Mouse (Mus musculus) granulocyte monocyte progenitor cell, adult 5-6 weeks (primary cell): ENCODE measurements at regions not wholly inside any gene's neighbourhood (a gene's known extent, or its start where the extent isn't known, plus 50 kb on each side); places are given as distances from the start of the nearest gene placed in this dataset.
A peak's percentile ranks its signal among the peaks of the same experiment; 100 is the strongest.

Experiments
- ATAC-seq: replicated peaks from 2 replicates; pipeline ENCODE4 v1.8.0; 2016; ENCODE audit warnings: mild to moderate bottlenecking, moderate TSS enrichment, inconsistent platforms; ENCODE audit not compliant: poor library complexity, severe bottlenecking

DNA sequence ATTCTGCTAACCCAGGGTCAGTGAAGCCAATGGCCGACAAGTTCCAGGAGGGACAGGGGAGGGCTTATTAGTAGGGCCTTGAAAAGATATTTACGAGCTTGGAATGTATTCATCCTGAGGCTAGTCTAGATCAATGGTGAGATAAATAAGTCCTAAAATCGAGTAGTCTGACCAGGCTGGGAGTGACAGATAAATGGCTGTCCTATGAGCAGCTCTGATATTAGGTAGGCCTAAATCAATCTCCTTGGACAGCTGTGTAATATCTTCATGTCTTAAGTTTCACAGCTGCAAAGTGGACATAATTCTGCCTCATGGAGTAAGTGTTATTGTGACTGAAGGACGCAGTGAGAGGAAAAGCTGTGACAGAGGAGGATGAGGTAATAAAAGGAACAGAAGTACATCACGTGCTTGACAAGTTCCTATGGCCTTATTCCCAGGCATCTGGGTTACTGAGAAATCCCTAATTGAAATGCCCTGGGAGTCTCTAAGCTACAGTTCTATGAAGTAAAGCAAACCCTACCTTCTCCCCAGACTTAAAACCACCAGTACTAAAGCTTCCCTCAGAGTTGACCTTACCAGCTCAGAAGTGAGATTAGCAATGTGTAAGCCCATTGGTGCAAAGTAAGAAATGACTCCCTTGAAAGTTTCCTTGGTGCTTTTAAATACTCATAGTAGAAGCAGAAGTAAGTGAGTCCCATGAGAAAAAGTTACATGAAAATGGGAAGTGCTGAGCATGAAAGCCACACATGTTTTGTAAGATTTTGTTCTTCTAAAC lies 123.3 kb upstream of the Itga4 start:
- ATAC-seq = peak; percentile 90

DNA sequence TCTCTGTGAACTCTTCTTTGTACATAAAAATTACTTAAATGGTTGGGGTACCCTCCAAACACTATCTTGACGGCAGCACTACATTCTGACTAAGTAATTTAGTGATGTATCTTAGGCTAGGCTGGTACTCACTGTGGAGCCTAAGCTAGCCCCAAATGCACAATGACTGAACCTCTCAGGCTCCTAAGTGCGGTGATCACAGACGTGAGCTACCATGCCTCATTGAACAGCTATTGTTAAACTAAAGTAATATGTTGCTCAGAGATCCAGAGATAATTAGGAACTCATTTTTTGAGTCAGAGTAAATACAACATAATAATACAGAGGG lies 122.7 kb upstream of the Itga4 start:
- ATAC-seq = no peak

DNA sequence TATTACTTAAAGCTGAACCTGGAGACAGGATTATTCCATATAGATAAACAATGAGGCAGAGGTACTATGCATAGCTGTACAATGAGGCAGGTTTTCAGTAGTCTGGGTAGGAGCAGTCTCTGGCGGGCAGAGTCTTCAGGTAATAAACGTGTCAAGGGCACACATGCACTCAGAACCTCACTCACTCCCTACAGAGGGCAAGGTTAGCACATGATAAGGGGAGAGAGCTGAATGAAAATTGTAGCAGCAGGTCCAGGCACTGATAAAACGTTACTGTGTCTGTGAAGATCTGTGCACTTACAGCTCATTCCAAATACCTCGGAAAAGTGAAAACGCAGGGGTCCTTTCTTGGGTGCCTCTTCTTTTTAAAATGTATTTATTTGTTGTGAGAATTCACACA lies 120.9 kb upstream of the Itga4 start:
- no peak for ATAC-seq

DNA sequence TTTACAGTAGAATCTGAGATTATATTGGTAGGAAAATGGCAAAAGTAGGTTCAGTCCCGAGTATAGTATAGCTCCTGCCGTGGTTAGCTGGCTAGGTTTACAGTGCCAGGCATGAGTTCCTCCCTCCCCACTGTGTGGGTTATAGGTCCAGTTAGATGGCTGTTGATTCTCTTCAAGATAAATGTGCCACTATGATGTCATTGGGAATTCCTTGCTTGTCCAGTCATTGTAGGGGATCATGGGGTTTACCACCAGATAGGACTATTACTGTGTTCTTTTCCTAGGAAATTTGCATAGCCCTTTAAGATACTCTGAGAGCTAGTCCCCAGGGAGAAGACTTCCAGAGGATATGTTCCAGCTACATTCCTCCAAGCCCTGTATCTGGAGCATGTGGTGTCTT lies 119.2 kb upstream of the Itga4 start:
- ATAC-seq = no peak

DNA sequence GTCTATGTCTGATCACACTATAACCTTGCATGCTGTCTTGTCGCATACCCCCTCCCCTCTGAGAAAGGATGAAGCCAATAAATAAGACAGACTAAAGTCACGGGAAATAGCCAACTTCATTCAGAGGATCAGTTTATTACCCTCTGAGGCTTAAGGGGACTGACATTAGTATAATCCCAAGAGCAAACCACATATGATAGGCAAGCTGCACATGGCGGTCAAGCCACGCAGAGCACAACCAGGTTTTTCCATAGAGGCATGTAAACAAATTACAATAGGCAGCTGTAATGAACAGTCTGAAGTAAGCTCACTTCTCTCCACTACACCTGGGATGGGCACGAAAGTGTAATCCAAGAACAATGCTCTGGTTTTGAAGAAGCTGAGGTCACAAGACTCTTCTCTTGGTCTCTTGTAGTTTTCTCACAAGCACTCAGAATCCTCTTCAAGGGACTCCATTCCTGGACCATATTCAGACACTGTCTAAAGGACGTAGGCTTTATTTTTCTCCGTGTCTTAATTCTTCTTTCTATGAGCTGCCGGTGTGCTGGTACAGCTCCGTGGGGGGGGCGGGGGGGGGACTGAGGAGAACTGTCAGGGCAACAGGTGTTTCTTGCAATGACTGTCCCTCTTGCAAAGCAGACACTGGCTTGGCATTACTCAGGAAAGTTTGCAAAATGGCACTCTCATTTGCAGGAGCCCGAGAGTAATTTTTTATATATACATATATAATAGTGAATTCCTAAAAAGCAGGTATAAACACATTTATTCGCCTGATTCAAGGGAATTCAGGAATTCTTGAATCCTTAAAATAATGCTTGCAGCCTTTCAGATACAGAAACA lies 118.4 kb upstream of the Itga4 start:
- no peak for ATAC-seq

DNA sequence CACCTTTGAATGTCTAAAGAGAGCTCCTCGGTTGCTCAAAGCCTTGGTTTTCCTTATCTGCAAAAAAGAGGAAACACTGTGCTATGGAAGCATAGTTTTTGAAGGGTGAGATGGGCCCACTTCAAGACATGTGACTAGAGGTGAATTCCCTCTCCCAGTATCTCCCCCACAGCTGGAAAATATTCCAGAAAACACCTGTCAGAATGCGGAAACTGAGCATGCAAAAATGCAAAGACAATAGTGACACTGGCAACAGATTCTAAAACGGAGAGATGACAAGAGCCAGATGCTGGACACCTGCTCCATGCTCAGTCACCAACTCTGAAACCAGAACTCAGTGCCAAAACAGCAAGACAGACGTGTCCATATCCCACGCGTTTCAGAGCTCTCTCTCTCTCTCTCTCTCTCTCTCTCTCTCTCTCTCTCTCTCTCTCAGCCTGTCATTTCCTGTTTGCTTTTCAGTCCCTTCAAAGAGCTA lies 117.5 kb upstream of the Itga4 start:
- ATAC-seq = peak; percentile 66

DNA sequence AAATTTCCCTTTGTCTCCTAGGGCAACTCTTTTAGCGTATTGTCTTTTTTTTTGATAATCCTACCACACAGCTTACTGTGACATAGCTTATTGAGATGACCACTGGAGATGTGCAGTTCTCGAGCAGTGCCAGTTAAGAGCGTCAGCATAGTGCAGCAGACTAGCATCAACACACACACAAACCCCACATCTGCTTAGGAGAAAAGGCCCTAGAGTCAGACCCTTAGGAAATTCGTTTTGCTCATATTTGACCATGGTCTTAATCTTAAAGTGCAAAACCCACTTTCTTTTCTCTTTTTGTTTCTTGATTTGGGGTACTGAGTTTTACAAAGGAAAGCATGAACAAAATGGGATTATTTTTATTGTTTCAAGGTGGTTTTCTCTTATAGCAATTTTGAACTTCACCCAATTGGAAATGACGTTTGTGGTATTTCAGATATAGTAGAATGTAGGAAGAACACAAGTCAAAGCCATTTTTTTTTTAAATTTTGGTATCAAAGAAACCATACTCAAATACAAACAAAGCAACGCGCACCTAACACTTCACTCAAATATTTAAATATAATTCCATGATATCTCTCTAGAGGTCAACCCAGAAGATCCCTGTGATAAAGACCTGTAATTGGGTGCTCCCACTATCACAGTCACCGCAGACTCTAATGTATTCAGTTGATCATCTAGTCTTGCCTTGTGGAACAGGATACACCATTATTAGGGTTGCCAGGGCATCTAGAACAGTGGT lies 116.7 kb upstream of the Itga4 start:
- no peak for ATAC-seq

DNA sequence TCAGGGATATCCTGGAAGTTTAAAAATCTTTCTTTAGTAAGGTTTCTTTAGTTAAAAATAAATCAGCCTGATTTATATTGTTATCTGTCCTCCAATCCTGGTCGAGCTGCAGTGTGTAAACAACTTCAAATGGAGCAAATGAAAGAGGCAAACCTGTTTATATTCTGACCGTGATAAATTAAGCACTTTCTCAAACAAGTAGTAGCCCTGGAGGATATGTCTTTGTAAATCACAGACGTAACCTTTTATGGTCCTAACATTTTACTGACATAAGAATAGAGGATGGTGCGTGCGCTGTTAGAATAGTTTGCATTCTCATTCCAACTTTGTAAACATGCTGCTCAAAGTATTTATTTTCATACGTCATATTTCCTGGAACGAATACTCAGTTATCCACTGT lies 113.3 kb upstream of the Itga4 start:
- ATAC-seq = no peak

DNA sequence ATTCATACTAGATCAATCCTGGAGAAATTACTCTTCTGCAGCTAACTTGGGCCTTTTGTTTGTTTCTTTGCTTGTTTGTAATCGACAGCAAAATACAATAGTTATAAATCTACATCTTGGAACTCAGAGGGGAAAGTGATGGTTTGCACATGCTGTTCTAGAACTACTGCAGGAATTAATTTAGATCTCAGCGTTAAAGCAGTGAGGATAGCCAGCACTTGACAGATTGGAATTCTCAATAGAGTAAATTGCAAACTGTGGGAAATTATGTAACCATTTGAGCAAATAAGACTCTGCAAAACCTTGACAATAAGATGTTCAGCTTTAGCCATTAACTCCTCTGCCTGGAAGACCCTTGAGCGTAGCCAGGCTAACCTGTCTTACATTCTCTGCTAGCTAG lies 112.0 kb upstream of the Itga4 start:
- ATAC-seq = no peak

DNA sequence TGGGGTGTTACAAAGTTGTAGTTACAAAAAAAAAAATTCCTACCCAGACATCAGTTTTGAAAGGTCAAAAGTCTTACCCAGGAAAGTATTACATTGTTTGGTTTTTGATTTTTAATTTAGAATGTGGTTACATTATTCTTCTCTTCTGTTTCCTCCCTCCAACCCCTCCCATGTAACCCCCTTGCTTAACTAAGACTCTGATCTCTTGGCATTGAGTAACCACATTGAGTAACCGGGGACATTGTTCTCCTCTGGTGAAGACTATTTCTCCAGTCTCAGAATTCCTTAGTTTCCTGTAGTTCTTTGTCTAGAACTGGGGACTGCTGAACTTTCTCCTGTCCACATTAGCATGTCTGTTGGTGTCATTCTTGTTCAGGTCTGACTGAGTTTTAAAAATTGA lies 109.3 kb upstream of the Itga4 start:
- peak; percentile 97 for ATAC-seq

DNA sequence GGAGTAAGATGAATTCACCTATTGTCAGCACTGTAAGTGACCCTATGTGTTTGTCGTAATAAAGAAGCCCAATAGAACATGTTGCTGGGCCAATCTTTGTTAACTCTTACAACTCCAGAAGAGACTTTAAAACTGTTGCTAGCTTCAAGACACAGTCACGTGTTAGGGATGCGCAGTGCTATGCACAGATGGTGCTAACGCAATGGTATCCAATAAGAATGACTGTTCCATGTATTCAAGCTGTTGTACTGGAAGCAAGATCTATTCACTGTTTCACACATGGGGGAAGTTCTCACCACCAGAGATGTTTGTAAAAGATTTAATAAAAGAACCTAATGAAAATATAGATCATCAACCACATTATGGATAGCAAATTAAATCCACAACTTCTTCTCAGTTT lies 108.7 kb upstream of the Itga4 start:
- ATAC-seq = no peak

DNA sequence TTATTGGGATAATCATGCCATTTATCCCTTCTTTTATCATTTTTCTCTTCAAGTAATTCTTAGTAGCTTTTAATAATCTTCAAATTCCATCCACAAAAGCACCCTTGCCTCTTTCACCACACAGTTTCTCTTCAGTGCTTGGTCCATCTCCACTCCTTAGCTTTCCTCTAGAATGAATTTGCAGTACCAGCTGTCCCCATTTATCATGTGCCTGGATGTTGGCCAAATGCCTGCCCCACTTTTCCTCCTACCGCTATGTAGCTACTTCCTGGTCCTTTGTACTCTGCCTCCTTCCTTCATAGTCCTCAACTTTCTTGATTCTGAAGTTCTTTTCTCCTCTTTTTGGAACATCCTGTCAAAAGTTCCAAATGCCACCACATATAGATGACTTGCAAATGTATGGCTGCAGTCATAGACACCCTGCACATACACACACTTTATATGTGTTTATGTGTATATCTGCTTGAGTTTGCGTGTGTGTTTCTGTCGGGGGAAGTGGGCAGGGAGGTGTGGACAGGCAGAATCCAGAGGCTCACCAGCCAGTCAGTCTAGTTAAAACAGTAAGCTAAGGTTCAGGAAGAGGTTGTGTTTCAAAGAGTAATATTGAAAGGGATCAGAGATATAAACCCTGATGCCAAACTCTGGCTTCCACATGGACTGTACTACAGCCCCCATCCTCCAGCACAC lies 106.1 kb upstream of the Itga4 start:
- ATAC-seq = peak; percentile 45; the same call in 1 of the 2 replicates

DNA sequence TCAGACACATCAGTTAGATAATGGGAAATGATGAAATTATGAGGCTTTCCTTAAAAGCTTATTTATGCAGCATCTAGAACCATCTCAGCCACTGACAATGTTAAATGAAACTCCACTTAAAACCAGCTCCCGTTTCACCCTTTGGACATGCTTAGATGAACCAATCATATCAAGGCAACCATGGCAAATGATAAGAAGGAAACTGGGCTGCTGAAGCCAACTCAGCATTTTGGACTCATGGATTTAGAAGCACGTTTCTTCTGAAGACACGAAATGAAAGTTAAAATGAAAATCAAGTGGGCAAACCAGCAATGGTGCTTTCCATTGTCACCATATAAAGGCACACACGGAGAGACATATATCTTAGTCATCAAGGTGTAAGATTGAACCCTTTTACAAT lies 103.6 kb upstream of the Itga4 start:
- ATAC-seq = no peak

DNA sequence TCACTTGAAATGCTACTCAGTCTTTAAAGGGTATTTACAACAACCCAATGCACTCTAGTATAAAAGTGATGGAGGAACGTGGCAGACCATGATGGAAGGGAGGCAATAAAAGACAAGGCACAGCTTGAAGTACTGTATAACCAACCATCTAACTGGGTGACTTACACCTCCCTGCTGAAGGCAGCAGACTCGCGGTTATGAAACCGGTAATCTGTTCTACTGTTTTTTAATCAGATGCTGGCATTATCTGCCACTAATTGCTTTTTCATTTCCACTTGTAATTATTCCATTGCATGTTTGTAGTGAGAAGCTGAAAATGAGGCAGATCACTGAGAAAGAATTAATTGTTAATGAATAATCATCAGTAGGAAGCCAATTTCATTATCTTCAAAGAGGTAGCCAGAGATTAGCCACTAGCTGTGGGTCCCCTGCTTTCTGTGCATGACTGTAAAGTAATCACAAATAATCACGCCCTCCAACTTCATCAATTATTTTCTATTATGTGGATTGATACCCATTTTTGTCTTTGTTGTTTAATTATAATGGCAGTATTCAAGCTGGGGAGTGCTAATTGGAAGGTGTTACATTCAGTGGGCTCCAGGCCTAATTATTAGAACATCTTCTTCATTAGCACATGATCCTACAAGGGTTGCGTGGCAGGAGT lies 103.1 kb upstream of the Itga4 start:
- no peak for ATAC-seq

DNA sequence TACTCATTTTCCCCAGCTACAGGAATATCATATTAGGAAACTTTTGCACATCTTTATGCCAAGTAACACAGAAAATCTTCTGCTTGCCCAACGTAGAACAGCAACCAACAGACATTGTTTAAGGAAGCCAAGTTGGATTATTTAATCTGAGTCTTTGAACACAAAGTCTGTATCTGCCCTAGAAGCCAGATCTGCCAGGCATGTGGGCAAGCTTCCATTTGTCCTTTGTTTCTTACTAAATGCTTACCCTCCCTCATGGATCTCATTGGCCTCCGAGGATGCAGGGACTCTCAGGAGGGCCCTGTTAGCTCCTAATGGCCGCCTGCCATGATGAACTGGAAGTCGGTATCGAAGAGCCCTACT lies 102.5 kb upstream of the Itga4 start:
- ATAC-seq = no peak

DNA sequence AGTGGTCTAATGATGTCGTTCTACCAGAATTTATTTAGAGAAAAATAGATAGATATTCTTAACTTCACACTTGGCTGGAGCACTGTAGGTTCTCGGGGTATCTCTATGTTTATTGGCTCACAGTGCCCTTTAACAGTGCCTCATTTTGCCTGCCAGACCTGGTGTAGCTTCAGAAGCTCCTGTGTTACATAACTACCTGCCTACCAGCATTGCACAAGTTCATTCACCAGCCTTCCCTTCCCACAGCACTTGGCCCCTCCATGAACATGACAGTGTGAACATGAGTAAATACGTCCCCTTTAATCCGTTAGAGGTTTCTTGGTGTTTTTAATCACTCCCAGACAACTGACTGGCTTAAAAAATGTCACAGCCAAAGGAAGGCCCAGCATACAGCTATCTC lies 102.2 kb upstream of the Itga4 start:
- ATAC-seq = peak; percentile 80

DNA sequence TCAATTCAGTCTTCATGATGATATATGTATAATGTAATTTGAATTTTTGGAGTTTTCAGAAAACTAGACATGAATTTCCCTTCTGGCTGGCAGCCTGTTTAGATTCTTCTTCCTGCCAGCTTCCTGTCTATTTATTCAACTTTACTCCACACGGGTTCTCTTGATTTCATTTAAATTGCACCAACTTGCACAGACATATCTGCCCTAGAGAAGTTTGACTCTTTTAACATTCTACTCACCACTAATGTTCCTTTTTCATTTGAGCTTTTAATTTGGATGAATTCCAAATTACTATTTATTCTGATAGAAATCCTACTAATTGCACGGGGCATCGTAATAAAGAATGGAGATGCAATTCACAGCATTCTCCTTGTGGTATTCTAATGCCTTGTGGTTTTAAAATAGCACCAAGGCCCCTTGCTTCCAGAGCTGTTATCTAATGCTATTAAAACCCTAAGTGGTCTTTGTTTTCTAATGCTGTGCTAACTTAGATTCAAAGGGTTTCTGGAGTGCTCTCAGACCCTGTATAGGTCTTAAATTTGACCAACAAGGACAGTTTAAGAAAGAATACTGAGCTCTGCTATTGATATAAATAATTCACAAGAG lies 96.7 kb upstream of the Itga4 start:
- ATAC-seq = no peak

DNA sequence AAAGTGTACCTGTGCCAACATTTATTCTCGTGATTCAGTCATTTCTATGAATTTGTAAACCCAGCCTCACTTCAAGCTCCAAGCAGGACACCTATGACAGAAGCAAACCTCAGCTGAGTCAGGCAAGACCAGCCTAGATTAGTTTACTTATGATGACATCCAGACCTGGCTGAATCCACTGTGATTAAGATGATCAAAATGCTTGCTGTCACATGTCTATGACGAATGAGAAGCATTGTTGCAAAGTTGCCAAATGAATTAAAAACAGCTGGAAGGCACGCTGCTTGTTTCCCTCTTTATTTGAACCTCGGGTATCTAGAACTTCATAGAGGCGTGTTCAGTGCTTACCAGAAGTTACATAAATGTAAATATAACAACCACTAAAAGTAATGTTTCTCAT lies 95.9 kb upstream of the Itga4 start:
- ATAC-seq = no peak

DNA sequence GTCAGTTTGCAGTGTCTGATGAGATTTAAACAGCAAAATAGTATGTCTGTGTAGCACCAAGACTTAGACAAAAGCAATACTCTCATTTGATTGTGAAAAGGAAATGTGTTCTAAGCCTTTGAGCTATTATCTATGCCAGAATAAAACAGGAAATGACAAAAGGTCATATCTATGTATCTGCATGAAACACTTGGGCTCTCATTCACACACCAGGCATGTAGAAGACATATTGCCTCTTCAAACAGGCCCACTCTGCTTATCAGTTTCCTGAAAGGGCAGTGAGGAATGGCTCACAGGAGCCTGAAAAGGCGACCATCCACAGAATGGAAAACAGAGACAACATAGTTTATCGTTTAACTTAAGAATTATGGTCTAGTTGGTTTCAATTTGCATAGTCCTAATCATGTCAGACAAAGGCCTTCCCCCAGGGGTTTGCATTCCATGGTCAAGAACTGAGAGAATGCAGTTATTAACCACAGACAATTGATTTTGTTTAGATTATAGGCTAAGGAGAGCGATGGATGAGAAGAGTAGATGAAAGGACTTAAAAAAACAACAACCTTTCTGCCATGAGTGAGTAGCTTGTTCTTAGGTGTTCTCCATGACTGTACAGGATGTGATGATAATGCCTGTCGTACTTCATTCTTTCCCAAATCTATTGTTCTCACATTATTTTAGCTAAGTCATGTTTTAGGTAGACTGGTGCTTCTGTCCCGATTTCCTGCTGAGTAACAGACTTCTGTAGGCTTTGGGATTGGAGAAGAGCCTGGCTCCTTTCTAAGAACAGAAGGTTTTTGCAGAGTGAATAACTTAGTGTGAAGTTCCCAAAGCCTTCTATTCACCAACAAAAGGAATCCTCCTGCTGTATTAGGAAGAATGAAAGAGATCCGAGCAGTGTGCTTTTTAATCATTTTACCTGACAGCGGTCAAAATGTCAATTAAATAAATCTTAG lies 82.0 kb upstream of the Itga4 start:
- no peak for ATAC-seq
